Mouse (Mus musculus) ES-E14 (cell line): ENCODE data around the gene Wnt3a.

Source experiments
- CHD2 ChIP-seq: IDR thresholded peaks from 2 replicates; pipeline ENCODE4 v1.6.1; 2014; ENCODE audit warnings: mild to moderate bottlenecking, low read depth, low read length, inconsistent platforms
- MAFK ChIP-seq: IDR thresholded peaks from 2 replicates; pipeline ENCODE4 v1.6.1; 2014; ENCODE audit warnings: mild to moderate bottlenecking, low read depth, low read length, inconsistent platforms; ENCODE audit not compliant: insufficient read depth
- ZNF384 ChIP-seq: IDR thresholded peaks from 2 replicates; pipeline ENCODE4 v1.6.1; 2012; ENCODE audit warnings: low read depth, low read length, inconsistent platforms

- no peak for TF ChIP-seq MAFK
- no peak for TF ChIP-seq ZNF384
- TF ChIP-seq CHD2: no peak
Observed at GRCm38 (mm10) chr11:59329616-59330015, 39.1 kb upstream of the Wnt3a start.
